Mouse (Mus musculus) G1E (cell line): ENCODE data around the gene Myh10. TPM values are rescaled to one million over a fixed set of nuclear protein-coding genes. Genes with fewer than 3 reads are reported as not detected.

Source experiments
- ATAC-seq: 2 replicates; pipeline ENCODE4 v1.8.0; 2016; ENCODE audit warnings: mild to moderate bottlenecking; ENCODE audit not compliant: insufficient number of reproducible peaks, poor library complexity, low FRiP score, severe bottlenecking; ENCODE audit errors: extremely low read depth
- DNase-seq: peaks from one replicate; pipeline ENCODE4 v3.0.0; 2012; ENCODE audit warnings: low spot score
- H3K27me3 ChIP-seq: 2 replicates; pipeline ENCODE4 v1.6.1; 2012; ENCODE audit warnings: mild to moderate bottlenecking, low read length, inconsistent platforms; ENCODE audit not compliant: insufficient read depth
- H3K36me3 ChIP-seq: replicated peaks from 2 replicates; pipeline ENCODE3; 2012; ENCODE audit warnings: mild to moderate bottlenecking, inconsistent platforms
- H3K4me1 ChIP-seq: 2 replicates; pipeline ENCODE4 v1.6.1; 2012; ENCODE audit warnings: low read depth, low read length, inconsistent platforms, mixed read lengths; ENCODE audit not compliant: insufficient read depth
- H3K4me3 ChIP-seq: 2 replicates; pipeline ENCODE4 v1.5.1; 2012; ENCODE audit warnings: low read depth, mild to moderate bottlenecking, inconsistent platforms, low read length, moderate library complexity, mixed read lengths
- H3K9me3 ChIP-seq: replicated peaks from 2 replicates; pipeline ENCODE4 v1.6.1; 2012; ENCODE audit warnings: inconsistent platforms
- CTCF ChIP-seq: IDR thresholded peaks from 2 replicates; pipeline ENCODE4 v1.5.1; 2012; ENCODE audit warnings: low read depth, low read length, inconsistent platforms, mixed read lengths
- GATA1 ChIP-seq: IDR thresholded peaks from 2 replicates; pipeline ENCODE4 v1.6.1; 2012; ENCODE audit warnings: borderline replicate concordance, low read length, inconsistent platforms, mixed read lengths
- GATA2 ChIP-seq: IDR thresholded peaks from 2 replicates; pipeline ENCODE4 v1.6.1; 2012; ENCODE audit warnings: low read depth, low read length, inconsistent platforms, borderline replicate concordance
- POLR2AphosphoS5 ChIP-seq: IDR thresholded peaks from 2 replicates; pipeline ENCODE4 v1.6.1; 2012; ENCODE audit warnings: low read depth, low read length, inconsistent platforms; ENCODE audit not compliant: insufficient replicate concordance
- TAL1 ChIP-seq: conservative IDR thresholded peaks from 2 replicates; pipeline ENCODE4 v1.6.1; 2012; ENCODE audit warnings: low read depth, low read length, inconsistent platforms, mixed read lengths
- polyA plus RNA-seq: library from polyadenylated mRNA; stranded (reverse); fragments of >175 nt; gene quantifications from 2 replicates; pipeline ENCODE4 v1.2.3, GENCODE M21; 2012
- total RNA-seq, 2 experiments: library from RNA; stranded (forward) in 1 of 2; stranded (reverse) in 1 of 2; fragments of 200-1000 nt in 1 of 2; fragments of >200 nt in 1 of 2; fragmentation: Nextera tagmentation in 1 of 2; gene quantifications; 2 replicates each; pipeline ENCODE4 v1.2.3; 2014 to 2017

Gene Myh10
- total and polyA plus RNA-seq, 3 experiments, result 0.03 to 4.9 (median 0.49) TPM

DNA sequence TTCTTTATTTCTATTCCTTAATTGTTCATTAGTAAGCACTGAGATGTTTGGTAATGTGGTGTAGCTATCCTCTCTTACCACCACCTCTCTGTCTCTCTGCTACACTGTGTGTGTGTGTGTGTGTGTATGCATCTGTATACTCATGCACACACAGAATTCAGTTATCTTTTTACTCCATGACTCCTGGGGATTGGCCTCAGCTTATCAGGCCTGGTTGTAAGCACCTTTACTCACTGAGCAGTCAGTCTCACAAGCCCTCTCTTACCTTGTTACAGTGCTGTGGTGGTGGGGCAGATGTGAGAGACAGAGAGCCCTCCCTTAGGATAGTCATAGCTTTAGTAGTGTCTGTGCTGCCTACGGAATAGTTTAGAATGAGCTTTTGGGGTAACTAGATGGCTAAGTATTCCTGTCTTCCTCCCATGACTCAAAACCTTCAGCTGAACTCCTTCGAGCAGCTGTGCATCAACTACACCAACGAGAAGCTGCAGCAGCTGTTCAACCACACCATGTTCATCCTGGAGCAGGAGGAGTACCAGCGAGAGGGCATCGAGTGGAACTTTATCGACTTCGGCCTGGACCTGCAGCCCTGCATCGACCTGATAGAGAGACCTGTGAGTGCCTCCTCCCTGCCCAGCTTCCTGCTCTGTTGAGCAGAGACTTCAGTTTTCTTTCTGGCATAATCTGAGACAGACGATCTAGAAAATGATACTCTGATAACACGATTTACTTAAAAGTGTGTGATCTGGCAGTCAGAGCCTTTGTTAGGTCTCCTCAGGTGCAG lies 76.6 kb downstream of the Myh10 start:
- DNase-seq, result no peak
- Histone ChIP-seq H3K4me3 (no peak overlapping the region), H3K36me3 (no peaks in the 10 kb centered on the region), H3K9me3 (no peaks in the 10 kb centered on the region), H3K4me1 (no peaks in the 10 kb centered on the region), H3K27me3 (peaks cover 10% of the 10 kb centered on the region)
- ATAC-seq, result no peak
- TF ChIP-seq TAL1, result no peak
- no peak for TF ChIP-seq POLR2AphosphoS5
- TF ChIP-seq GATA2, result no peak
- TF ChIP-seq GATA1, result no peak
- no peak for TF ChIP-seq CTCF

DNA sequence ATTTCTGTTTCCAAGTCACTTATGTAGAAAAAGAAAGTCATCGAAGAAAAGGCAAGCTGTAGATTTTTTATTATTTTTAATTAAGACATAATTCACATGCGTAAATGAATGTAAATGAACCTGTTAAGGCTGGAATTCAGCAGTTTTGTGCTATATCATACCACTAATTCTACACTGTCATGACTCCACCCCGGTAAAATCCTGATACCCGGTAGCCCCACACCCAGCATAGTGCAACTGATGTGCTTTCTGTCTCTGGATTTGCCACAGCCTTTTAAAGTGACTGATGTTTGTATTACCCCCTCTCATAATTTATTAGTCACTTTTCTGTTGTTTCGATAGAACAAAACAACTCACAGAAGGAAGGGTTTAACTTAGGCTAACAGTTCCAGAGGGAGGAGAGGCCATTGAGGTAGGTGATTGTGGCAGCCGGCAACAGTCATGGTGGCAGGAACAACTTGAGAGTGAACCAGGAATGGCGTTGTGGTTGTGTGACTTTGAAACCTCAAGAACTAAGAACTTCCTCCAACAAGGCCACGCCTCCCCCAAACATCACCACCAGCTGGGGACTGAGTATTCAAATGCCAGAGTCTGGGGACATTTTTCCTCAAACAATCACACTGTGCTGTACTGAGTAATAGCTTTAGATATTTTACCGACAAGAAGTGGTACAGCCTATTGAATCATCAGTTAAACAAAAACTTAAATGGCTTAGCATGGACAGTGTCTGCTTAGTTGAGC lies 78.6 kb downstream of the Myh10 start:
- H3K27me3 ChIP-seq, result peaks cover 15% of the 10 kb centered on the region
- no peak overlapping the region for H3K4me3 ChIP-seq
- H3K9me3 ChIP-seq, result no peaks in the 10 kb centered on the region
- no peaks in the 10 kb centered on the region for H3K36me3 ChIP-seq
- no peak for ATAC-seq
- TF ChIP-seq GATA2, result no peak
- TF ChIP-seq GATA1, result no peak
- TF ChIP-seq POLR2AphosphoS5, result no peak
- no peak for TF ChIP-seq TAL1
- TF ChIP-seq CTCF, result no peak
- no peak for DNase-seq
- no peaks in the 10 kb centered on the region for H3K4me1 ChIP-seq

DNA sequence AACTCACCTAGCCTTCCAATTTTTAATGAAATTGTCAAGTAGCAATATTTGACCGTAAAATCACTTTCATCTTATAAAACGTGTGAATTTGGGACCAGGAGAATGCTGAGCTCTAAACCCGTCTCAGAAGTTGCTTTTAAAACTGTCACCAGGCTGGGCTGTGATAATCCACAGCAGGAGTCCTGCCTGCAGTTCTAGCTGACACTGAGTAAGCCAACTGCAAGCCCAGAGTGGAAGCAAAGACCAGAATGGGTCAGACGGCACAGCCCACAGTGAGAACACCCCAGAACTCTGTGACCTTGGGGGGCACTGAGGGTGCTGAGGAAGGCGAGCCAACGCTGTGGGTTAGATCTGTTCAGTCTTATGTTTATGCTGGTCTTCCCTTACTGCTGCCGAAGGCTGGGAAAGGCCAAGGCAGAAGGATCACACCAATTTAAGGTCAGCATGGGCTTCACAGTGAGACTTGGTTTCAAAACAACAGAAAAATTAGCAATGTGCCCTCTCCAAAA lies 84.8 kb downstream of the Myh10 start:
- no peaks in the 10 kb centered on the region for H3K9me3 ChIP-seq
- H3K4me1 ChIP-seq, result no peaks in the 10 kb centered on the region
- H3K4me3 ChIP-seq, result no peak overlapping the region
- no peak for DNase-seq
- TF ChIP-seq CTCF, result no peak
- TF ChIP-seq TAL1, result no peak
- TF ChIP-seq POLR2AphosphoS5, result no peak
- TF ChIP-seq GATA1, result no peak
- no peak for TF ChIP-seq GATA2
- ATAC-seq, result no peak
- H3K27me3 ChIP-seq, result peaks cover 17% of the 10 kb centered on the region
- H3K36me3 ChIP-seq, result no peaks in the 10 kb centered on the region

DNA sequence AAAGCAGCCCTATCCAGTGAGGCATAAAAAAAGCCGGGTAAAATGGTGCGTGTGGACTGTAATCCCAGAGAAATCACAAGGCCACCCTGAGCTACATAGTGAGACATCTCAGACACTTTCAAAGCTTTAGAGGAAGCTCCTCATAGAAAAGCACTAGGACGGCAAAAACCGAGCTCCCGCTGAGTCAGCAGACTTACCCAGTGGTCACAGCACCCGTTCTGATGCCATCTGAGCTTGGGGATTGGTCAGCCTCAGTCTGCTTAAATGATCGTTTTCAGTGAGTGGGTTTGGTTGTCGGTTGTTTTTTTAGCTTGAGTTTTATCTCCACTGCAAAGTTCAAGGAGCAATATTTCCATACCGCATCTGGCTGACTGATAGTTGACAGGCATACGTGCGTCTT lies 86.6 kb downstream of the Myh10 start:
- Histone ChIP-seq H3K27me3 (peaks cover 23% of the 10 kb centered on the region), H3K9me3 (no peaks in the 10 kb centered on the region), H3K4me3 (no peak overlapping the region), H3K36me3 (no peaks in the 10 kb centered on the region), H3K4me1 (no peaks in the 10 kb centered on the region)
- TF ChIP-seq TAL1 (no peak), CTCF (no peak), GATA1 (no peak), POLR2AphosphoS5 (no peak), GATA2 (no peak)
- ATAC-seq (no peak), DNase-seq (no peak)

DNA sequence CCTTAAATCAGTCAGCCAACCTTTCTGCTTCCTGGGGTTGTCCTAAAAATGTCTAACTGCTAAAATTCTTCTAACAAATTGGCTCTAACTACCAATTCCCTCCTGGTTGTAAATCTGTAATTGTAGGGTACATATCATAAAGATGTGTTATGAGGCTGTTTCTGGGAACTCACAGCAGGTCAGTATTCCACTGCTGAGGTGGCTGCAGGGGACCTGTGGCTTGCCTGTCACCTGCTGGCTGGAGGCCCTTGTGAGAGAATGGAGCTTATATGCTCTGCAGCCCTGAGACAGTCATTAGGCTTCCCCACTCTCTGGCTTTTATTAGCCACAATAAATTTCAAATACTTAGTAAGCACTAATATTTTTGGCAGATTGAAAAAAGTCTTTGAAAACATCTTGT lies 87.5 kb downstream of the Myh10 start:
- no peaks in the 10 kb centered on the region for H3K9me3 ChIP-seq
- H3K4me3 ChIP-seq, result no peak overlapping the region
- DNase-seq (no peak), ATAC-seq (no peak)
- H3K36me3 ChIP-seq, result no peaks in the 10 kb centered on the region
- TF ChIP-seq GATA2 (no peak), TAL1 (no peak), CTCF (no peak), GATA1 (no peak), POLR2AphosphoS5 (no peak)
- H3K4me1 ChIP-seq, result no peaks in the 10 kb centered on the region
- H3K27me3 ChIP-seq, result peaks cover 25% of the 10 kb centered on the region

DNA sequence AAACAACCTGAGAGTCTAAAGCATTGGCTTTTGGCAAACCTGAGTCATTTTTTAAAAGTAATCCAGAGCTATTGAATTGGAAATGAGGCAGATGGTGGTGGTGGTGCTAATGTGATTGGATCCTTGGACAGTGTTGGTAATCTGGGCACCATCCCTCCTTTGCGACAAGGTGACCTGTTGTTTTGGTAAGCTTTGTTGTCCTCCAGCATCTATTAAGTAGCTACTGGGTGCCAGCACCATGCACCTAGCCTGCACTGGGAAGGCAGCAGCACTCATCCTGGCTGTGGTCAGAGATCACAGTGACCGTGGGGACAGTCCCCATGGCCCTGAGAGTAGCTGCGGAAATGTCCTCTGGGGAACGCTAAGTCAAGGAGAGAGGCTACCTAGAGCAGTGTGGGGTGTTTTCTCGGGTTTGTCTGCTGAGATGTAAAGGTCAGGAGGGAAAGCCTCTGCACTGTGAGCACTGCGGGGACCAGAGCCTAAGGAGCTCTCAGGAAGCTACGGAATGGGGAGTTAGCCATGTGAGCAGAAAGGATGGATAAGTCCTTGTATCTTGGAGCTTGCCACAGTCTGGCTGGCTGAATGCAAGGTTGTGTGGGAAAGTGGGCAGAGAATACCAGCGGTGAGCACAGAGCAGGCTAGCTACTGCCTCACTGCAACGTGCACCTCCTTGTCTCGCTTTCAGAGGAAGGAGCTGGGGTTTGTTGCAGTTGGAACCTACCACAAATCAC lies 88.5 kb downstream of the Myh10 start:
- TF ChIP-seq GATA2 (no peak), GATA1 (no peak), POLR2AphosphoS5 (no peak), CTCF (no peak), TAL1 (no peak)
- no peaks in the 10 kb centered on the region for H3K4me1 ChIP-seq
- peaks cover 21% of the 10 kb centered on the region for H3K27me3 ChIP-seq
- H3K9me3 ChIP-seq, result no peaks in the 10 kb centered on the region
- H3K4me3 ChIP-seq, result no peak overlapping the region
- no peaks in the 10 kb centered on the region for H3K36me3 ChIP-seq
- DNase-seq, result no peak
- ATAC-seq, result no peak
